In the genomic region with DNA sequence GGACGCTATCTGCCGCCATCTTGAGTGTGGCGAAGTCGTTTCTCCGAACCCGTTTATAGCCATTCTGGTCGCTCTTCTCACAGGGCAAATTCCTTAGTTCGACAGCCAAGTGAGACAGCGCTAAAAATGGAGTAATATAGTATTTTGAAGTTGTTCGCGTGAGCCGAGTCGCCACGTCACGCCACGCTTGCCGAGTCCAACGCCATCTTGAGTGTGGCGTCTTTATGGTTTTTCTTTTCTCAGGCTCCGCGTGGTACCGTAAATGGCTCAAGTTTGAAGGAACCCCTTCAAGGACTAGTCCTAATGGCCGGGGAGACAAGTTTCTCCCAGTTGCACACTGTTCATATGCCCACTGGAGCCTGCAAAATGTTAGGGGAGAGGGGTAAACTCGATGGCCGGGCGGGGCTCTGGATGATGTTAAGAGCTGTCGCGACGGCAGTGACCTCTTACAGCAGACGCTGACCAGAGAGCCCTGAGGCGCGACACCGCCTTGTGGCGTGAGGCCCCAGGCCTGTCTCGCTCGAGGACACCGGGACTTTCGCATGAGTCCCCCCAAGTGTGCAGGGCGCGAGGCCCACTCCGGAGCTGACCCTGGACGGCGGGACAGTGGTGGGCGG, we compare ENCODE assay signal across 8 mouse cellular contexts. TPM values are rescaled to one million over a fixed set of nuclear protein-coding genes. Genes with fewer than 3 reads are reported as not detected.
DNase-seq lines count a peak whose midpoint lies in the region; ATAC-seq and TF ChIP-seq lines count a peak whose summit lies in the region.

No protein-coding gene starts in this region.

- H3K9ac ChIP-seq in limb, embryonic 11.5 days (ENCODE audit: low read length), result peak overlapping the region; percentile 98
- H3K9ac ChIP-seq in midbrain, embryonic 11.5 days (ENCODE audit: low read length), result peak overlapping the region; percentile 97
- H3K9ac ChIP-seq in stomach, embryonic 14.5 days (replicated peaks; ENCODE audit: low read depth, low read length), result peak overlapping the region; percentile 94

- TF ChIP-seq CTCF in bone marrow macrophage, adult 2 months (IDR thresholded peaks at IDR 0.05; ENCODE audit: low read depth, low read length), result peak; percentile 44

- peaks cover 20% of the 10 kb centered on the region for H3K4me1 ChIP-seq in bone marrow macrophage, adult 2 months (ENCODE audit: control insufficient read depth, insufficient read depth, low read length)
- peaks cover 24% of the 10 kb centered on the region for H3K4me1 ChIP-seq in limb, embryonic 11.5 days (ENCODE audit: control insufficient read depth, insufficient read depth, low read length)
- peaks cover 22% of the 10 kb centered on the region for H3K4me1 ChIP-seq in midbrain, embryonic 11.5 days (ENCODE audit: control insufficient read depth, insufficient read depth, low read length)
- H3K4me1 ChIP-seq in stomach, embryonic 14.5 days (ENCODE audit: control insufficient read depth, insufficient read depth, low read length), result peaks cover 25% of the 10 kb centered on the region

- H3K36me3 ChIP-seq in limb, embryonic 11.5 days (ENCODE audit: control insufficient read depth, insufficient read depth, low read length), result peaks cover 16% of the 10 kb centered on the region; the same call in 1 of the 2 replicates
- H3K36me3 ChIP-seq in midbrain, embryonic 11.5 days (ENCODE audit: control insufficient read depth, insufficient read depth, low read length), result peaks cover 8% of the 10 kb centered on the region
- peaks cover 15% of the 10 kb centered on the region for H3K36me3 ChIP-seq in stomach, embryonic 14.5 days (ENCODE audit: control insufficient read depth, insufficient read depth, low read length)

- WGBS in limb, embryonic 11.5 days, result under 1% methylated on average over 44 of the region's 44 CpGs
- WGBS in midbrain, embryonic 11.5 days, result under 1% methylated on average over 41 of the region's 44 CpGs
- WGBS in stomach, embryonic 14.5 days, result under 1% methylated on average over 44 of the region's 44 CpGs

- H3K27ac ChIP-seq in bone marrow macrophage, adult 2 months (ENCODE audit: insufficient read depth, low read depth, low read length), result peak overlapping the region; percentile 94
- peak overlapping the region; percentile 99 for H3K27ac ChIP-seq in limb, embryonic 11.5 days (replicated peaks; ENCODE audit: low read depth, low read length)
- peak overlapping the region; percentile 97 for H3K27ac ChIP-seq in midbrain, embryonic 11.5 days (ENCODE audit: low read depth, low read length)
- peak overlapping the region; percentile 100 for H3K27ac ChIP-seq in stomach, embryonic 14.5 days (ENCODE audit: low read length)

- peak overlapping the region; percentile 57 for H3K4me3 ChIP-seq in bone marrow macrophage, adult 2 months (ENCODE audit: insufficient read depth, low read length)
- H3K4me3 ChIP-seq in limb, embryonic 11.5 days (ENCODE audit: low read depth, low read length), result peak overlapping the region; percentile 99
- peak overlapping the region; percentile 92 for H3K4me3 ChIP-seq in midbrain, embryonic 11.5 days (ENCODE audit: low read depth, low read length)
- H3K4me3 ChIP-seq in stomach, embryonic 14.5 days (ENCODE audit: low read depth, low read length), result peak overlapping the region; percentile 41

- peak; percentile 2 for ATAC-seq in limb, embryonic 11.5 days (ENCODE audit: insufficient number of reproducible peaks, low FRiP score, low TSS enrichment, low read depth)
- ATAC-seq in midbrain, embryonic 11.5 days (ENCODE audit: low FRiP score), result peak; percentile 15
- ATAC-seq in stomach, embryonic 14.5 days (ENCODE audit: insufficient number of reproducible peaks, insufficient read depth, low FRiP score, low read depth), result peak; percentile 12; the same call in 1 of the 2 replicates

- no peaks in the 10 kb centered on the region for H3K9me3 ChIP-seq in limb, embryonic 11.5 days (ENCODE audit: control insufficient read depth, low read length)
- no peaks in the 10 kb centered on the region for H3K9me3 ChIP-seq in midbrain, embryonic 11.5 days (ENCODE audit: control insufficient read depth, low read length)
- H3K9me3 ChIP-seq in stomach, embryonic 14.5 days (ENCODE audit: control insufficient read depth, low read depth, low read length), result no peaks in the 10 kb centered on the region

- no peaks in the 10 kb centered on the region for H3K27me3 ChIP-seq in limb, embryonic 11.5 days (ENCODE audit: control insufficient read depth, insufficient read depth, low read length)
- H3K27me3 ChIP-seq in midbrain, embryonic 11.5 days (ENCODE audit: control insufficient read depth, insufficient read depth, low read length), result no peaks in the 10 kb centered on the region
- H3K27me3 ChIP-seq in stomach, embryonic 14.5 days (ENCODE audit: control insufficient read depth, insufficient read depth, low read length), result no peaks in the 10 kb centered on the region

- peak overlapping the region; percentile 89 for H3K4me2 ChIP-seq in limb, embryonic 11.5 days (ENCODE audit: low read depth, severe bottlenecking)
- H3K4me2 ChIP-seq in midbrain, embryonic 11.5 days, result peak overlapping the region; percentile 74
- peak overlapping the region; percentile 92 for H3K4me2 ChIP-seq in stomach, embryonic 14.5 days (replicated peaks; ENCODE audit: low read depth, low read length)

- peak; percentile 75 for DNase-seq in left cerebral cortex, adult 11 months (ENCODE audit: low spot score)
- no peak for DNase-seq in left cerebral cortex, adult 9 months (ENCODE audit: low spot score in 2 of 2)
- DNase-seq in frontal cortex, postnatal 14 days (ENCODE audit: low spot score in 2 of 2), result peak; percentile 68 to 81
- peak; percentile 94 for DNase-seq in induced T-regulatory cell, adult 2 months (ENCODE audit: low read depth)
- DNase-seq in limb, embryonic 11.5 days (ENCODE audit: low spot score), result peak; percentile 84
- DNase-seq in midbrain, embryonic 11.5 days (ENCODE audit: low spot score, missing footprints), result peak; percentile 98

- TF ChIP-seq POLR2A in bone marrow macrophage, adult 2 months (IDR thresholded peaks at IDR 0.05; ENCODE audit: borderline replicate concordance, low read depth, low read length), result no peak

RNA-seq across cellular contexts. Expression of a gene that starts 0.9 kb away (rescaled TPM):
- polyA plus RNA-seq in bone marrow macrophage, adult 2 months (2012; ENCODE audit: insufficient read depth, insufficient read length, missing spikeins), result 1,364 and 1,417 TPM in 2 replicates
- polyA plus RNA-seq in limb, embryonic 11.5 days (2014; fragmentation: Nextera tagmentation; extraction: Ambion mirVana), result 4,370 and 4,506 TPM in 2 replicates
- polyA plus RNA-seq in midbrain, embryonic 11.5 days (2014; fragmentation: Nextera tagmentation; extraction: Ambion mirVana), result 3,090 and 3,352 TPM in 2 replicates
- 2,677 and 2,766 TPM in 2 replicates for polyA plus RNA-seq in stomach, embryonic 14.5 days (2014; fragmentation: Nextera tagmentation; extraction: Ambion mirVana)

RNA-seq across cellular contexts. Expression of a gene that starts 56.8 kb away (rescaled TPM):
- 33.6 and 39.7 TPM in 2 replicates for polyA plus RNA-seq in bone marrow macrophage, adult 2 months (2012; ENCODE audit: insufficient read depth, insufficient read length, missing spikeins)
- polyA plus RNA-seq in limb, embryonic 11.5 days (2014; fragmentation: Nextera tagmentation; extraction: Ambion mirVana), result 76.7 and 81.6 TPM in 2 replicates
- polyA plus RNA-seq in midbrain, embryonic 11.5 days (2014; fragmentation: Nextera tagmentation; extraction: Ambion mirVana), result 94.3 and 98.3 TPM in 2 replicates
- 48.4 and 56.6 TPM in 2 replicates for polyA plus RNA-seq in stomach, embryonic 14.5 days (2014; fragmentation: Nextera tagmentation; extraction: Ambion mirVana)

RNA-seq across cellular contexts. Expression of a gene that starts 57.1 kb away (rescaled TPM):
- 20.9 and 22.4 TPM in 2 replicates for polyA plus RNA-seq in bone marrow macrophage, adult 2 months (2012; ENCODE audit: insufficient read depth, insufficient read length, missing spikeins)
- polyA plus RNA-seq in limb, embryonic 11.5 days (2014; fragmentation: Nextera tagmentation; extraction: Ambion mirVana), result 57.8 and 61.6 TPM in 2 replicates
- 54.1 and 54.8 TPM in 2 replicates for polyA plus RNA-seq in midbrain, embryonic 11.5 days (2014; fragmentation: Nextera tagmentation; extraction: Ambion mirVana)
- 38.2 and 38.9 TPM in 2 replicates for polyA plus RNA-seq in stomach, embryonic 14.5 days (2014; fragmentation: Nextera tagmentation; extraction: Ambion mirVana)

Comparison
In these comparisons a context has a peak if more than half of its experiments do, and no peak if none do; other contexts are left out.
1. DNase-seq: peak in left cerebral cortex, adult 11 months (single experiment), frontal cortex, postnatal 14 days (2 of 2), induced T-regulatory cell, adult 2 months (single experiment), limb, embryonic 11.5 days (single experiment) and midbrain, embryonic 11.5 days (single experiment); none in left cerebral cortex, adult 9 months (0 of 2).
2. H3K4me3 ChIP-seq: peak in every context shown above with its lines; median percentile 99 in limb, embryonic 11.5 days; 92 in midbrain, embryonic 11.5 days; 57 in bone marrow macrophage, adult 2 months; 41 in stomach, embryonic 14.5 days.
3. Peak in every context shown above with its lines, with median percentiles within 50 percentile points of each other: H3K27ac ChIP-seq, ATAC-seq, H3K4me2 ChIP-seq and H3K9ac ChIP-seq.